Mouse (Mus musculus): ENCODE measurements around the gene Capg.
"Not testable (repeated sequence)": the region's sequence is repeated elsewhere in the genome, so short reads cannot be mapped to it uniquely, and the experiment has no call there.

Gene Capg

DNA sequence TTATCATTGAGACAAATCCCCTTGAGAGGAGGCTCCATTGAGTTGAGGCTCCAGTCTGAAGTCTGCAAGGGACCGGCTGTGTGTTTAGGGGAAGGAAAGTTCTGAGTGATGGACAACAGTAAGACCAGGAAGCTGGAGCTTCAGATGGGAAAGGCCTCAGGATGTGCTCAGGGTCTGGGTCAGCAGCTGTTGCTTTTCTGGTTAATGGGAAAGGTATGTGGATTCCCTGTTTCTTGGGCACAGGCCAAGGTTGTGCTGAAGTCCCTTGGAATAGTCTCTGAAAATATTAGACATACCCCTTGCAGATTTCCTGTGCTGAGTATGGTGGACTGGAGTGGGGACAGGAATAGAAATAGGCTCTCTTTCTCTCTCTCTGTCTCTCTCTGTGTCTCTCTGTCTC is 10.6 kb upstream of the Capg start:
- DNase-seq = not testable (repeated sequence)

DNA sequence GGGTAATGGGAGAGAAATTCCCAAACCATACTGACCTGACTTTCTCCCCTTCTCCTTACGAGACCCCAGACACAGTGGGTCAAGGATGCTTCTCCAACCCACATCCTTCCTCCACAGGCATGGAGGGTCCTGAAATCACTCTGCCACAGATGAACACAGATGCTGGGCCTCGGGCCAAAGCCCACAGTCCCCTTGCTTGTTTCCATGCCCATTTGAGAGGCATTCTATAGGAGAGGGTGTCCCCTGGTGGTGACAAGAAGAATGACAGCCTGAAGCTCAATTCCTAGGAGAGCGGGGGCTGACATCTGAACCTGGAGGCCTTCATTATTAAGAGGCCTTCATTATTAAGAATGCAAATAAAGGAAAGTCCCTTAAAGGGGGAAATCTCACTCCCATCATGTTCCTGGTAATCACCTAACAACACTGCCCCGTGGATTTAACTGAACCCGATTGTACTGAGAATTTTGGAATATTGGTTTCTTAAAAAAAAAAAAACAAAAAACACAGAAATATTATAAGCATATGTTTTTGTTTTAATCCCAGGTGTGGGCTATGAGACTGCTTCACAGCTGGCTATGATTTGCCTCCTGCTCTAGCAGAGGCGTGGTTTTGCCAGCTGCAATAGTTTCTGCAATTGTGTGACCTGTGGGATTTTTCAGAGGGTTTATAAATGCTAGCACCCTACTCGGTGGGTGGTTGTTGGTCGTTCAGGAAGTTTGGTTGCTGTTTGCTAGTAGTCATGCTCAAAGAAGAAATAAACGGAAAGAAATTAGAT is 10.0 kb upstream of the Capg start:
- DNase-seq = peak in 1 of 2 experiments; percentile 37

DNA sequence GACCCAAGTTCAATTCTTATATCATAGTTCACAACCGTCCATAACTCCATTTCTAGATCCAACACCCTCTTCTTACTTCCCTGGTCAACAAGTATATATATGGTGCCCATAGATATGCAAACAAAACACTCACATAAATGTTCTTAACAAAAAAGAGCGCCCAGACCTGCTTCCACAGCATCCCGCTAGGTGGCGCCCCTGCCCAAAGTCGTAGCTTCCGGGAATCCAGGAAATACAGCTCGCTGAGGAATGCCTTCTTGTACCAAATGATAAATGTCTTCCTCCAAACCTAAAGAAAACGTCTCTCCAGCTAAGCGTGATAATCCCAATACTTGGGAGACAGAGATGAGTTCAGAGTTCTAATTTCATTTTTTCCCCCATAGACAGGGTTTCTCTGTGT is 9.0 kb upstream of the Capg start:
- peak; percentile 68 to 74 for DNase-seq

DNA sequence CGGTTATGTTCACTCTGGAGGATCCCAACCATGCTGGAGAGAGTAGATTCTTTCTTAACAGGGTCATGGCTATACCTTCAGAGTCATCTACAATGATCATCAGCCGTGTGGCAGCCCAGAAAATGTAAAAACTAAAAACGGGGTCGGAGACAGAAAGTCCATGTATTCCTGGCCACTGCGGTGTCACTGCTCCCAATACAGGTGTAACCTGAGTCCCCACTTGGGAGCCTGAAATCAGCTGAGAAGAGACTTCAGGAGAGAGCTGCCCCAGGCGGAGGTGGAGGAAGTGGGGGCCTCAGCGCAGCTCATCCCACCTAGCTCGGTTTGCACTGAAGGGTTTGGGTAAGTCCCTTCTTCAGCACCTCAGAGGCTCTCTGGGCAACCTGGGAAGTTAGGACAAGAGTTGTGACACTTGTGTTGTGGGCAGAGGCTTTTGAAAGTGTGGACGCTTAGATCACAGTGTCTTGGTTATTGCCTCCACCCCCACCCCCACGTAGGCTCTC is 6.1 kb upstream of the Capg start:
- no peak for DNase-seq

DNA sequence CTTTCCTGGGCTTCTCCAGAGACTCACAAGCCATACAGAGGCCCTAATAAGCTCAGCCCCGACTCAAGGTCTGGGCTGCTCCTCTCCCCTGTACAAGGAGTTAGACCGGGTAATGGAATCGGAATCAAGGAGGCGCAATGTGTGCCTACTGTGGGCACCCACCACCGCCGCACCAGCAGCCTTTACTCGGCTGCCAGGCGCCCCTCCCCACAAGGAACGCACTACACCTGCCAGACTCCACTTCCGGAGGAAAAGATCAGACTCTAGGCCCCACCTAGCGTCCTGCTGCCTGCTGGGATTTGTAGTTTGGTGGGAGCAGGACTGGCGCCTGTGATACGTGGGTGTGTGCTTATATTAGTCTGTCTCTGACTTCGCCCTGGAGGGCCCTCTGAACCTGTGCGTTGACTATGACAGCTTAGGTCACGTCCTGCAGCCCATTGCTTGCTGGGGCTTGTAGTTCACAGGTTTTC is 5.6 kb upstream of the Capg start:
- DNase-seq = peak; percentile 78 to 89

DNA sequence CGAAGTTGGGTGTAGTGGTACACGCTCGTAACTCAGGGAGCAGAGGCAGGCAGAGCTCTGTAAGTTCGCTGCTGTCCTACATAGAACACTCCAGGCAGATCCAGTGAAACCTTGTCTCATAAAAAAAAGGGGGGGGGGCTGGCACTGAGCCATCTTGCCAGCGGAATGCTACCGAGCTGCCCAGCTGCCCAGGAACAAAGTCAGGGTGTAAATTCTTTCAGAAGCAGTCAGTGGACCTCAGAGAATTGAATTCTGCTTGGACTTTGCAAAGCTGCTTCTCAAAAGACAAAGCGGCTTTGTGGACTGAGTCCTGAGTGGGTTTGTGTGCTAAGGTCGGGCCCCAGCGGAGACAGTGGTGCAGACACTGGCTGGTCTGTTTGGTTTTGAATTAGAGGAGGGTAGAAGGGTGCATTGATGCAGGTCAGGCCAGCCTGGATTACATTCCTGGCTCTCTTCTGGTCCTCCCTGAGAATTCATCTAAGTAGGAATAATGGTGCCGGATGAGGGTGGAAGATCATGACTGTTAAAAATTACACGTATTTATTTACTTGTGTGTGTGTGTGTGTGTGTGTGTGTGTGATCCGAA is 833 bp upstream of the Capg start:
- DNase-seq = no peak

DNA sequence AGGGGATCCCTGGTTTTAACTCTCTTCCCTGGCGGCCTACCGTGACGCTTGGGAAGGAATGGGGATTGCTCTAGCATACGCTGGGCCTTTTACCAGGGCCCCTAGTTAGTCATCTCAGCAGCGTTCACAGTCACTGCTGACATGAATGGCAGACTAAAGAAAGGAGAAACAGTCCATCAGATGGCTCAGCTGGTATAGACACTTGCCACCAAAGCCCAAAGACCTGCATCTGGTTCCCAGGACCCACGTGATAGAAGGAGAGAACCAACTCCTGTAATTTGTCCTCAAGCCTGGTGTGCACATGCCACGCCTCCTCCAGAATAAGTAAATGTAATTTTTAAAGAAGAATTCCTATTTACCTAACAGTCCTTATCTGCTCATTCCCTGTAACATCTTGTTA is 1.2 kb downstream of the Capg start:
- DNase-seq = no peak

DNA sequence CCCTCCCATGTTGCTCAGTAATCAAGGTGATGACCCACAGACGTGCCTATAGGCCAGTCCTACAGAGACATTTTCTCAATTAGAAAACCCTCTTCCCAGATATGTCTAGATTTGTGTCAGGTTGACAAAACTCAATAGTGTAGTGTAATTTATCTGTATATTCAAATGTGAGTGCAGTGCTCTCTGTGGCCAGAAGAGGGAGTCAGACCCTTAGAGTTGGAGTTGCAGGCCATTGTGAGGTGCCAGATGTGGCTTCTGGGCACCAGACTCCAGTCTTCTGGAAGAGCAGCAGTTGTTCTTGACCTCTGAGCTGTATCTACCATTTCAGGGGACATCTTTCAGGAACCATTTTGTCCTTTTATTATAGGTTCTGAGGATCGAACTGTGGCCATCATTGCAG is 2.9 kb downstream of the Capg start:
- DNase-seq = no peak

DNA sequence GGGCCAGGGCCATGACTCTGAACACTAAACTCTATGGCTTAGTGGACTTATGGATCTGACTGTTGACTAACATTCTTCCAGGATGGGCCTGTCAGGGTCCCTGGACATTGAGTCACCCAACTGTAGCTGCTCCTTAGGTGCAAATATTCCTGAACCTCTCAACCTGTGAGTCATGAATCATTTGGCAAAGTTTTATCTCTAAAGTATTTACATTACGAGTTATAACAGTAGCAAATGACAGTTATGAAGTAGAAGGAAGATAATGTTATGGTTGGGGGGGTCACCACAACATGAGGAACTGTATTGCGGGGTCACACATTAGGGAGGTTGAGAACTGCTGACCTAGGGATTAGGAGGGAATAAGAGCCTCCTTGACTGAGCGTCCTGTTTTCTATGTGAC is 3.7 kb downstream of the Capg start:
- no peak for DNase-seq

DNA sequence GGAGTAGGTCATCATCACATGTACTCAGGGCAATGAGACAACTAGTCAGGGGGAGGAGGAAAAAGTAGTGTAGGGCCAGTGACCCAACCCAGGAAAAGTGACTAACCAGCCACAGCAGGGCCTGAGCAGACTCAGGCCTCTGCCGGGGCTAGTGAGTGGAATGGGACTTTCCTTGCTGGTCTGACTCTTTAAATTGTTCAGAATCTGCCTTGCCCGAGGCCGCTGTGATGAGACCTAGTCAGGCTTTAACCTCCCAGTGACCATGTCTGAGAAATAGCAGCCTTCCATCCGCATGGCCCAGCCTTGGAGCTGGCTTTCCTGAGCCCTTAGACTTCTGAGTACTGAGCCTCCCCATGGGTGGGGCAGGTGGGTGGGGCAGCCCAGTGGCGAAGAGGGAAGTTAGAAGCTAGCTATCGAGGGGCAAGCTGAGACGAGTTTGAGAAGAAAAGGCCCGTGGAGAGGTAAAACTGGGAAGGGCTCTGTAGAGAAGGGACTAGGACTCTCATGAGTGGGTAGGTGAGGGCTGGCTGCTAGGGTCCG is 4.9 kb downstream of the Capg start:
- no peak for DNase-seq

DNA sequence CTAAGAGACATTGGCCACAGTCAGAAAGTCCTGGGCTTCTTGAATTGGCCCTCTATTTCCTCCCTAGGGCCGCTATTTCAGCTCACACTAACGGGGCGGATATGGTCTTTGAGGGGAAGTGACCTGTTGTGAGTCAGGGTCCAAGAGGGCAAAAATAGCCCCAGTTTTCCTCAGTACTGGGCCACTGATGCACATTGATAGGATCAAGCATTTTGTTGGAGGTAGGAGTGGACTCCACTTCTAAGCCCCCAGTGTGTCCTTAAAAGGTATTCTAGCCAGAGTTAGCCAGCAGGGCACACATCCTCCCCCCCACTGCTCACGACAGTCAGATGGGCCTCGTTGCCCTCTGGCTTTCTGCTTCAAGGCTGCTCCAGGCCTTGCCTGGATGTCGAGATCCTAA is 5.8 kb downstream of the Capg start:
- DNase-seq = no peak

DNA sequence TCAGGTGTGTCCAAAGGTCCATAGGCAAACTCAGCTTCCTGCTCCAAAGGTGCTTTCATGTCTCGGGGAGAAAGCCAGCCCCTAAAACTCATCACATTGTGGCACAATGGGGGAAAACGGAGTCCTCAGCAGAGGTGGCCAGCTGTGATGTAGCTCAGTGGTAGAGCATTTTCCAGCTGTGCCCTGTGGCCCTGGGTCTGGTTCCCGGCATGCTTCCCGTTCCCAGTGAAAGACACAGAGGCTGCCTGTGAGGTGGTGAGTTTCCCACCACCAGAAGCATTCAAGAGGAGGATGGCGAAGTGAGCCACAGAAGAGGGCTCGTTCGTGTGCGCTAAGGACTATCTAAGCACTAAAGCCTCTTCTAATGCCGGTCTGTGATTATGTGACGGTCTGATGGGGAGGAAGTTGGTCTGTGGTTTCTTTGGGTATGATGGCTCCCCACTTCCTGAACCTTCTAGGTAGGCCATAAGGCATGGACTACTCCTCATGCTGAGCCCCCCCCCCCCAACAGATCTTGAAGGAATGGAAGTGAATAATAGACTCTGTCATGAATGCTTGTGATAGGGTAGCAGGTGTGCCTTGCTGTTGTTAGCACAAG is 6.4 kb downstream of the Capg start:
- DNase-seq = no peak

DNA sequence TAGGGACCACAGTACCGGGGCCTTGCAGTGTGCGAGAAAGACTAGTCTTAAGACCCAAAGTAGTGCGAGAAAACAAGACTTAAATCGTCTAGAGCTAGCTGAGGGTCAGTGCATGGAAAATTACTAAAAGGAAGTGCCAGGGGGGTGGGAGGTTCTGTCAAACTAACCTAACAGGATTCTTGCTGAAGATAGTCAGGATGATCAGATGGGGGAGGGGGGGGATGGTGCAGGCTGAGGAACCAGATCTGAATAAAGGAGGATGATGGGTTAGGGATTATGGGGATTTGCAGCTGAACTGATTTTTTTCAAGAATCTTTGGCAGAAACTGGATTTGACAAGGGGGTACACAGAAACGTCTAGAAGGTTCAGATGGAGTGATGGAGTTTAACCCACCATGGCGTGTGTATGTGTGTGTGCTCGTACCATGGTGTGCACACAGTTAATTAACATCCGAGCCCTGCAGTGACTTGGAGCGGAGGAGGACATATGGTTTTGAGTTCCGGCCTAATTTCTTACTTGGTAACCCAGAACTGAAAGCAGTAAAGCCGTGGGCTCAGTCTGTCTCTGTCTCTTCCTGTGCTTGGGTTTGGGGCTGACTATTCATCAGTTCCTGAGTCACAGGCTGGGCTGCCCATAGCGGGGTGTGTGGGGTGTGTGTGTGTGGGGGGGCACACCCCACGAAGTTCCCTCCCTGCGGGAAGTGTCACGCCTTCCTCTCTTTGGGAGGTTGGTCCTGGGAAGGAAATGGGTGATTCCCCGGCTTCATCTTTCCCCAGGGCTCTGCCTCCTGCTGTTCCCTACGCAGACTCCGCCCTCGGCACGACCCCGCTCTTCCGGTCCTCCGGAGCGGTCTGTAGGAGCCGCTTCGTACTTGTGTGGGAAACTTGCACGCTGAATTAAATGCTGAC is 8.2 kb downstream of the Capg start:
- peak; percentile 35 to 51 for DNase-seq

DNA sequence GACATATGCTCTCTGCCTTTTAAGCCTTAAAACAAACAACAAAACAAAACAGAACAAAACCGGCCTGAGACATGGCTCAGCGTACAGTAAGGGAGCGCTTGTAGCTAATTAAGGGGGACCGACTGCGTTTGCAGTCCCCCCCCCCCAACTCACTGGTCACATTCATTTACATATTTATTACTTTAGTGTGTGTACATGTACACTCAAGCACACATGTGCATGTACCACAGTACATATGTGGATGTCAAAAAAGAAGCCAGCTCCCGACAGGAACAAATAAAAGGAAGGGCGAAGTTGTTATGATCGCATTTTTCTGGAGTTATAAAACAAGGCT is 8.9 kb downstream of the Capg start:
- DNase-seq = no peak

DNA sequence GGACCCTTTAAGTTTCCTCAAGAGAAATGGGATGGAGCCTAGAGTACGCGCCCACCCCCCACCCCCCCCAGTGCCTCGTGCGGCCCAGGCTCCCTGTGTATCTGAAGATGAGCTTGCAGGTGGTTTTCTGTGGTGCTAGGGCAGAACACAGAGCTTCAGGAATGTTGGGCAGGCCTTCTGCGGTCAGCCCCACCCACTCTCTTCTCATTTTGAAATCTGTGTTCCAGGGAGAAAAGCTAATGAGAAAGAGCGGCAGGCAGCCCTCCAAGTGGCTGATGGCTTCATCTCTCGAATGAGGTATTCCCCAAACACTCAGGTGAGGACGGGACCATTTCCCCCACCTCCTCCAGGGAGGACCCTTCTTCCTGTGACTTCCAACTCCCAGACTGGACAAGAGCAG is 16.6 kb downstream of the Capg start:
- DNase-seq = no peak

DNA sequence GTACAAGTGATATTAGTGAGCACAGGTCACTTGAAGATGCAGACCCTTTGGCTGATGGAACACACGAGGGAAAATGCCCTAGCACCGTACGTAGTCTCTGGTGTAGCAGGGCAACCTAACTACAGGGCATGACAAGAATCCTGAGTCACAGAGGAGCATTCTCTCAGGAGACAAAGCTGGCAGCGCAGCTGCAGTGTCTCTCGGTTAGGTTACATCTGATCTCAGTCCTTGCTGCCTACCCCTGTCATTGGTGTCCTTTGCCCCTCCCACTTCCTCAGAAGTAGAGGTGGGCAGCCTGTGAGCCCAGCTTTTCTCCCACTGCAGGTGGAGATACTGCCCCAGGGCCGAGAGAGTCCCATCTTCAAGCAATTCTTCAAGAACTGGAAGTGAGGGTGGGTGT is 18.3 kb downstream of the Capg start:
- DNase-seq = no peak

DNA sequence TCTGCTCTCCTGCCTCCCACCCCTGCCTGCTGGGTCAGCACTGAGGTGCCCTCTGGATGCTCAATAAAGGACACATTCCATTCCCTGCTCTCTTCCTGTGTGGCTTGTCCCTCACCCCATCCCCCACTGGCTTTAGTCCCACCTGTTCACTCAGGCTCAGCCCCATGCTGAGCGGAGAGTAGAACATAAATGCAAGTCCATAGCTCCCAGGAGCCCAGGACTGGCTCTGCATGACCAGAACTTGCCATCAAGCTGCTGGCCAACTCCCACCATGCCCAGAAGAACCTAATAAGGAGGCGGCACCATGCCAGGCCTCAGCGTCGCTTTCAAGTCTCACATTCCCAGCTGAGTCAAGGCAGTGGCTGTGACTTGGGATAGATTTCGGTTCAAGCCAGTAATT is 18.7 kb downstream of the Capg start:
- no peak for DNase-seq

DNA sequence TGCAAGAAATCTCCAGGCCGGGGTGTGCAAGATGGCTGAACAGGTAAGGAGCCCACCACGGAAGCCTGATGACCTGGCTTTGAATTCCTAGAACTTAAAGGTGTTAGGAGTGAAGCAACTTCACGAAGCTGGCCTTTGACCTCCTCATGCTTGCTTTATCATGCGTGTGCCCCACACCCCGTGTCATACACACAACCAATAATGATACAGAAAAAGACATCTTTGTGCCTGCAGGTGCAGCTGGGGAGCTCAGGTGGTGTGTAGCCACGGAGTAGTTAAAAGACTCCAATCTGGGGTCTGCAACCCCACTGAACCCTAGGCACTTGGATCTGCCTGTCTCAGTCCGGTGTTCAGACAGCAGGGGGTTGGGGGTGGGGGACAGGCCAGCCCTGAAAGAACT is 21.3 kb downstream of the Capg start:
- no peak for DNase-seq

DNA sequence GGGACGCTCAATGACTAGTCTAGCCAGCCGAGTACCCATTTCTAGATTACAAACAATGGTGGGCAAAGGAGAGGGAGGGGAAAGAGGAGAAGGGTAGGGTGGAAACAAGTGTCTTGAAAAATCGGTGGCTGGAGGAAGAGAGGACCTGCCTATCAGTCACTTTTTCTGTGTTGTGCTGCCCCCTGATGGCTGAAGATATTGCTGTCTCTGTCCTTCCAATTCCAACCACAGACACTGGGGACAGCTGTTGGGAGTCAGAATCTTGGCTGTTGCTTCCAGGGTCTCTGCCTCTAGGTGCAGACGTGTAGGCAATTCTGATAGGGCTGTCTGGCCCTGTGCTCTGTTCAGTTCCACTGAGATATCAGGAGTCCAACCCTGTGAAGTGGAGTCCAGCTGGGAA is 21.9 kb downstream of the Capg start:
- DNase-seq = peak; percentile 58 to 73

DNA sequence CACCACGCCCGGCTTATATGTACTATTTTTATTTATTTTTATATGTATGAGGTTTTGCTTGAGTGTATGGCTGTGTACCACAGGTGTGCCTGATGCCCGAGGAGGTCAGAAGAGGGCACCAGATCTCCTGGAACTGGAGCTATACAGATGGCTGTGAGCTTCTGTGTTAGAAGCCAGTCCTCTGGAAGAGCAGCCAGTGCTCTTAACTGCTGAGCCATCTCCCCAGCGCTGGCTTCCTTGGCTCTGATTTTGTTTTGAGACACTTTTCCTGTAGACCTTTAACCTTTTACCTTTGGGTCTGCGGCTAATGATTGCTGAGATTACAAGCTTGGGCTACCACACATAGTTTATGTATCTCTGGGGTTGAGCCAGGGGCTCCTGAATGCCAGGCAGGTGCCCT is 23.3 kb downstream of the Capg start:
- DNase-seq = no peak

DNA sequence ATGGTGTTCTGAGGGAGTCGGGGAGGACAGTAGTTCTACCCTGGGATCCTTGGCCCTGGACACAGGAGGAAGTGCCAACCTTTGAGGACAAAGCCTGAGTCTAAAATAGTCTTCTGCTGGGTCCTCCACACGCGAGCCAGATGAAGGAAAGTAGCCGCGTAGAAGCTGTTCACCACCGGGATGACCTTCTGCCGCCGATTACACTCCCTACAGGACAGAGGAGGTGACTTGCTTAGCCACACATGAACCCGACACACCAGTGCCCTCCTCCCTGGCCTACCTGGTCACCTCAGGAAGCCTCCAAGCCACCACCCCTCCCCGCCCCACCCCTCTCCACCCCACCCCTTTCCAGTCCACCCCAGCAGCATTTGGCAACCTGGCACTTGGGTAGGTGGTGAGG is 24.5 kb downstream of the Capg start:
- DNase-seq = no peak

DNA sequence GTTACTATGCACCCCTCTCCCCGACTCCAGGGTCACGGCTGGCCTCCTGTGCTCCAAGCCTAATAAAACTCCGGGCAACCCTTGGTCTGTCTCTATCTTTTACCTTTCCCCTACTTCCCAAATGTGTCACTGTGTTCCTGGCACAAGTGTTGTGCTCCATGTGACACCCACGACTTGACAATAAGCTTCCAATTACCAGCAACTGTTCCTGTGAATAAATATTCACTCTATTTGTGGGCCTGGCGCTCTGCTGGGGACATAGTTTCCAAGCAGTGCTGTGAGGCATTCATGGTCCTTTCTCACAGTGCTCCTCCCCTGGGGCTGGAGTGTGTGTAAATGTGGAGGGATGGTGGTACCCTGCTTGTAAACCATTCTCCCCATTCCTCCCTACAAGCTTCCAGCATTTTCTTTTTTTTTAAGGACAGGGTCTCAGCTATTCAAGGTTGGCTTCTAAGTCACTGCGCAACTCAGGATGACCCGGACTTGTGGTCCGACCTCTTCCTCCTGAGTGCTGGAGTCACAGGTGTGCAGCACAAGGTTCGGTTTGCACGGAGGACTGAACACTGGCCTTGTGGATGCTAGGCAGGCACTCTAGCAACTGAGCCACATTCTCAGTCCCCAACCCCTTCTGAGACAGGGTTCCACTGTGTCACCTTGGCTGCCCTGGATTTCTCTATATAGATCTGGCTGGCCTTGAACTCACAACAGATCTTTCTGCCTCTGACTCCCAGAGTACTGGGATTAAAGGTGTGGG is 26.6 kb downstream of the Capg start:
- DNase-seq = no peak
